Mouse (Mus musculus): Measurements from ENCODE around the gene Dnaaf2. TPM values are rescaled to one million over a fixed set of nuclear protein-coding genes. Genes with fewer than 3 reads are reported as not detected.

Gene Dnaaf2
- 1.8 and 3.2 TPM in 2 replicates for polyA plus RNA-seq (2012; ENCODE audit: low replicate concordance)

GRCm38 (mm10) chr12:69198164-69198535 lies at the start of gene Dnaaf2:
Gene Dnaaf2, minus strand, starts transcription at chr12:69198429.

GRCm38 (mm10) chr12:69240876-69241275 lies 42.6 kb upstream of the Dnaaf2 start, which contains the start of gene Klhdc1:
Gene Klhdc1, plus strand, starts transcription at chr12:69241176.

GRCm38 (mm10) chr12:69227776-69228466 lies 29.7 kb upstream of the Dnaaf2 start, which contains the start of gene Pole2:
Gene Pole2, minus strand, starts transcription at chr12:69228195.

GRCm38 (mm10) chr12:69204052-69204833 lies 6.0 kb upstream of the Dnaaf2 start, which contains the start of gene Gm49384:
Gene Gm49384, minus strand, starts transcription at chr12:69204267.

GRCm38 (mm10) chr12:69196444-69197377 lies 1.5 kb downstream of the Dnaaf2 start, which contains the start of gene Gm49383:
Gene Gm49383, minus strand, starts transcription at chr12:69197104.

GRCm38 (mm10) chr12:69183583-69184308 lies 14.5 kb downstream of the Dnaaf2 start, which contains the start of the genes Rpl36al and Mgat2:
Gene Rpl36al, minus strand, starts transcription at chr12:69184083.
Gene Mgat2, plus strand, starts transcription at chr12:69184157.

GRCm38 (mm10) chr12:69168461-69169106 lies 29.6 kb downstream of the Dnaaf2 start, which contains the start of gene Lrr1:
Gene Lrr1, plus strand, starts transcription at chr12:69168814.

GRCm38 (mm10) chr12:69158765-69159577 lies 39.3 kb downstream of the Dnaaf2 start, which contains the start of gene Rps29:
Gene Rps29, minus strand, starts transcription at chr12:69159186.

Other genes with a start within 250 kb of the Dnaaf2 start
- 92.0 and 1,522 TPM in 2 replicates for gene Rps29, start 39.2 kb downstream of the Dnaaf2 start, polyA plus RNA-seq (2012; ENCODE audit: low replicate concordance)
- 22.6 and 48.7 TPM in 2 replicates for gene Lrr1, start 29.6 kb downstream of the Dnaaf2 start, polyA plus RNA-seq (2012; ENCODE audit: low replicate concordance)
- 11.9 and 18.6 TPM in 2 replicates for gene Rpl36al, start 14.3 kb downstream of the Dnaaf2 start, polyA plus RNA-seq (2012; ENCODE audit: low replicate concordance)
- 28.6 and 38.7 TPM in 2 replicates for gene Mgat2, start 14.3 kb downstream of the Dnaaf2 start, polyA plus RNA-seq (2012; ENCODE audit: low replicate concordance)
- 40.9 and 59.1 TPM in 2 replicates for gene Gm49383, start 1.3 kb downstream of the Dnaaf2 start, polyA plus RNA-seq (2012; ENCODE audit: low replicate concordance)
- gene Gm49384, start 5.8 kb upstream of the Dnaaf2 start, polyA plus RNA-seq (2012; ENCODE audit: low replicate concordance) = not detected in 2 replicates
- gene Pole2, start 29.8 kb upstream of the Dnaaf2 start, polyA plus RNA-seq (2012; ENCODE audit: low replicate concordance) = 26.3 and 30.7 TPM in 2 replicates
- gene Klhdc1, start 42.7 kb upstream of the Dnaaf2 start, polyA plus RNA-seq (2012; ENCODE audit: low replicate concordance) = 0.97 and 3.3 TPM in 2 replicates
- gene Klhdc2, start 98.3 kb upstream of the Dnaaf2 start, polyA plus RNA-seq (2012; ENCODE audit: low replicate concordance) = 30.8 and 40.4 TPM in 2 replicates
- 0.83 and 2.7 TPM in 2 replicates for gene Nemf, start 158.7 kb upstream of the Dnaaf2 start, polyA plus RNA-seq (2012; ENCODE audit: low replicate concordance)
- gene Arf6, start 173.7 kb upstream of the Dnaaf2 start, polyA plus RNA-seq (2012; ENCODE audit: low replicate concordance) = 154 and 263 TPM in 2 replicates
- gene Gm9887, start 174.0 kb upstream of the Dnaaf2 start, polyA plus RNA-seq (2012; ENCODE audit: low replicate concordance) = 2.3 and 2.6 TPM in 2 replicates